Mouse (Mus musculus): ENCODE data around the gene Rhoq. TPM values are rescaled to one million over a fixed set of nuclear protein-coding genes. Genes with fewer than 3 reads are reported as not detected.
A peak's percentile ranks its signal among the peaks of the same experiment; 100 is the strongest.

Rhoq gene
- polyA plus RNA-seq, 1 experiment from 2014 or later = 10.7 TPM

GRCm38 (mm10) chr17:86964502-86964901 lies 1.6 kb downstream of the Rhoq start:
- Histone ChIP-seq H3K27me3 (replicated peaks; ENCODE audit: insufficient read depth, low read length) (no peaks in the 10 kb centered on the region), H3K9ac (replicated peaks; ENCODE audit: low read depth) (peak overlapping the region; percentile 86; the same call in 1 of the 2 replicates), H3K27ac (ENCODE audit: low read length) (peak overlapping the region; percentile 93), H3K4me2 (replicated peaks; ENCODE audit: low read depth, low read length) (peak overlapping the region; percentile 94), H3K9me3 (ENCODE audit: low read length) (no peaks in the 10 kb centered on the region), H3K4me1 (ENCODE audit: insufficient read depth, low read depth, low read length) (peaks cover 2% of the 10 kb centered on the region; the same call in 1 of the 2 replicates), H3K4me3 (ENCODE audit: low read depth, low read length) (peak overlapping the region; percentile 81), H3K36me3 (ENCODE audit: insufficient read depth, low read length) (no peaks in the 10 kb centered on the region)
- peak; percentile 67 for ATAC-seq
- WGBS = under 1% methylated on average over 10 of the region's 10 CpGs
- peak; percentile 98 for DNase-seq (ENCODE audit: low spot score)
- TF ChIP-seq CTCF (IDR thresholded peaks at IDR 0.05) (no peak), EP300 (IDR thresholded peaks at IDR 0.05) (no peak)

GRCm38 (mm10) chr17:86965121-86965520 lies 2.2 kb downstream of the Rhoq start:
- Histone ChIP-seq H3K4me1 (ENCODE audit: insufficient read depth, low read depth, low read length) (peaks cover 2% of the 10 kb centered on the region; the same call in 1 of the 2 replicates), H3K36me3 (ENCODE audit: insufficient read depth, low read length) (no peaks in the 10 kb centered on the region), H3K9me3 (ENCODE audit: low read length) (no peaks in the 10 kb centered on the region), H3K27me3 (replicated peaks; ENCODE audit: insufficient read depth, low read length) (no peaks in the 10 kb centered on the region), H3K27ac (ENCODE audit: low read length) (peak overlapping the region; percentile 58), H3K4me2 (replicated peaks; ENCODE audit: low read depth, low read length) (peak overlapping the region; percentile 94), H3K9ac (replicated peaks; ENCODE audit: low read depth) (peak overlapping the region; percentile 2; the same call in 1 of the 2 replicates), H3K4me3 (ENCODE audit: low read depth, low read length) (peak overlapping the region; percentile 19; the same call in 1 of the 2 replicates)
- 79% methylated on average over 8 of the region's 8 CpGs for WGBS
- TF ChIP-seq CTCF (IDR thresholded peaks at IDR 0.05) (no peak), EP300 (IDR thresholded peaks at IDR 0.05) (no peak)
- ATAC-seq (no peak), DNase-seq (ENCODE audit: low spot score) (no peak)

GRCm38 (mm10) chr17:86966040-86966439 lies 3.2 kb downstream of the Rhoq start:
- Histone ChIP-seq H3K27ac (ENCODE audit: low read length) (no peak overlapping the region), H3K4me3 (ENCODE audit: low read depth, low read length) (no peak overlapping the region), H3K27me3 (replicated peaks; ENCODE audit: insufficient read depth, low read length) (no peaks in the 10 kb centered on the region), H3K9ac (replicated peaks; ENCODE audit: low read depth) (no peak overlapping the region), H3K9me3 (ENCODE audit: low read length) (no peaks in the 10 kb centered on the region), H3K4me1 (ENCODE audit: insufficient read depth, low read depth, low read length) (peaks cover 2% of the 10 kb centered on the region; the same call in 1 of the 2 replicates), H3K4me2 (replicated peaks; ENCODE audit: low read depth, low read length) (no peak overlapping the region), H3K36me3 (ENCODE audit: insufficient read depth, low read length) (no peaks in the 10 kb centered on the region)
- WGBS = 65% methylated on average over 10 of the region's 10 CpGs
- DNase-seq (ENCODE audit: low spot score) (no peak), ATAC-seq (no peak)
- TF ChIP-seq CTCF (IDR thresholded peaks at IDR 0.05) (0 out of 2 replicates have a peak, but pooled peaks have one; percentile 2), EP300 (IDR thresholded peaks at IDR 0.05) (no peak)

- Histone ChIP-seq H3K27ac (ENCODE audit: low read length) (no peak overlapping the region), H3K4me1 (ENCODE audit: insufficient read depth, low read depth, low read length) (peaks cover 2% of the 10 kb centered on the region; the same call in 1 of the 2 replicates), H3K9ac (replicated peaks; ENCODE audit: low read depth) (no peak overlapping the region), H3K36me3 (ENCODE audit: insufficient read depth, low read length) (no peaks in the 10 kb centered on the region), H3K27me3 (replicated peaks; ENCODE audit: insufficient read depth, low read length) (no peaks in the 10 kb centered on the region), H3K4me3 (ENCODE audit: low read depth, low read length) (no peak overlapping the region), H3K9me3 (ENCODE audit: low read length) (no peaks in the 10 kb centered on the region), H3K4me2 (replicated peaks; ENCODE audit: low read depth, low read length) (no peak overlapping the region)
- no peak for ATAC-seq
- no peak for TF ChIP-seq CTCF (IDR thresholded peaks at IDR 0.05)
- TF ChIP-seq EP300 (IDR thresholded peaks at IDR 0.05) = no peak
- 89% methylated on average over 12 of the region's 12 CpGs for WGBS
- no peak for DNase-seq (ENCODE audit: low spot score)
Measured at GRCm38 (mm10) chr17:86967048-86967447, 4.2 kb downstream of the Rhoq start.

GRCm38 (mm10) chr17:86967536-86968525 lies 4.9 kb downstream of the Rhoq start:
- ATAC-seq (no peak), DNase-seq (ENCODE audit: low spot score) (no peak)
- H3K36me3 ChIP-seq (ENCODE audit: insufficient read depth, low read length) = no peaks in the 10 kb centered on the region
- H3K9ac ChIP-seq (replicated peaks; ENCODE audit: low read depth) = no peak overlapping the region
- no peak overlapping the region for H3K4me3 ChIP-seq (ENCODE audit: low read depth, low read length)
- WGBS = 80% methylated on average over 10 of the region's 10 CpGs
- no peaks in the 10 kb centered on the region for H3K27me3 ChIP-seq (replicated peaks; ENCODE audit: insufficient read depth, low read length)
- H3K4me1 ChIP-seq (ENCODE audit: insufficient read depth, low read depth, low read length) = peaks cover 2% of the 10 kb centered on the region; the same call in 1 of the 2 replicates
- H3K4me2 ChIP-seq (replicated peaks; ENCODE audit: low read depth, low read length) = no peak overlapping the region
- no peak overlapping the region for H3K27ac ChIP-seq (ENCODE audit: low read length)
- TF ChIP-seq EP300 (IDR thresholded peaks at IDR 0.05) (no peak), CTCF (IDR thresholded peaks at IDR 0.05) (no peak)
- H3K9me3 ChIP-seq (ENCODE audit: low read length) = no peaks in the 10 kb centered on the region

GRCm38 (mm10) chr17:86968581-86968980 lies 5.7 kb downstream of the Rhoq start:
- TF ChIP-seq CTCF (IDR thresholded peaks at IDR 0.05) = no peak
- no peak for TF ChIP-seq EP300 (IDR thresholded peaks at IDR 0.05)
- WGBS = 84% methylated on average over 5 of the region's 5 CpGs
- ATAC-seq (no peak), DNase-seq (ENCODE audit: low spot score) (no peak)
- H3K4me1 ChIP-seq (ENCODE audit: insufficient read depth, low read depth, low read length) = peaks cover 2% of the 10 kb centered on the region; the same call in 1 of the 2 replicates
- H3K36me3 ChIP-seq (ENCODE audit: insufficient read depth, low read length) = no peaks in the 10 kb centered on the region
- no peak overlapping the region for H3K4me2 ChIP-seq (replicated peaks; ENCODE audit: low read depth, low read length)
- no peaks in the 10 kb centered on the region for H3K27me3 ChIP-seq (replicated peaks; ENCODE audit: insufficient read depth, low read length)
- H3K4me3 ChIP-seq (ENCODE audit: low read depth, low read length) = no peak overlapping the region
- H3K9ac ChIP-seq (replicated peaks; ENCODE audit: low read depth) = no peak overlapping the region
- H3K9me3 ChIP-seq (ENCODE audit: low read length) = no peaks in the 10 kb centered on the region
- no peak overlapping the region for H3K27ac ChIP-seq (ENCODE audit: low read length)

Measured in lung, postnatal 0 days (tissue).